Mouse (Mus musculus) lung, adult 2 months (tissue): Measurements from ENCODE around the gene Gm42688. TPM values are rescaled to one million over a fixed set of nuclear protein-coding genes. Genes with fewer than 3 reads are reported as not detected.
"Not testable (repeated sequence)": the region's sequence is repeated elsewhere in the genome, so short reads cannot be mapped to it uniquely, and the experiment has no call there.

ENCODE experiments used
- DNase-seq: peaks from one replicate; pipeline ENCODE4 v3.0.0; 2022
- H3K4me1 ChIP-seq: fragments of 200-500 bp; 2 replicates; pipeline ENCODE4 v1.6.1; 2011; ENCODE audit warnings: low read length; ENCODE audit not compliant: control insufficient read depth, insufficient read depth
- H3K4me3 ChIP-seq: fragments of 200-500 bp; replicated peaks from 2 replicates; pipeline ENCODE3; 2011; ENCODE audit warnings: low read depth, mild to moderate bottlenecking, control low read depth, low read length; ENCODE audit errors: extremely low read depth
- CTCF ChIP-seq: fragments of 200-500 bp; IDR thresholded peaks from 2 replicates; pipeline ENCODE4 v1.5.1; 2011; ENCODE audit warnings: mild to moderate bottlenecking, low read length, control low read depth; ENCODE audit not compliant: insufficient read depth
- POLR2A ChIP-seq: fragments of 200-500 bp; IDR thresholded peaks from 2 replicates; pipeline ENCODE4 v1.6.1; 2011; ENCODE audit warnings: low read depth, mild to moderate bottlenecking, control low read depth, low read length, borderline replicate concordance; ENCODE audit errors: extremely low read depth
- WGBS: fragments of 180-500 bp; shearing (Covaris S2); methylation state at CpG from one replicate; pipeline ENCODE4 v1.1.7; 2018; 5-methylcytosine and 5-hydroxymethylcytosine counted together
- polyA plus RNA-seq: library from polyadenylated mRNA; depleted of rRNA; stranded (reverse); fragments of >200 nt; gene quantifications from 2 replicates; pipeline ENCODE4 v1.2.3, GENCODE M21; 2012; rRNA removed

The Gm42688 gene
- polyA plus RNA-seq, 1 experiment, result 5.5 TPM

- TF ChIP-seq POLR2A, result no peak
- no peak for TF ChIP-seq CTCF
- no peak for DNase-seq
- 53% methylated on average over 8 of the region's 8 CpGs for WGBS
These were observed 50.3 kb downstream of the Gm42688 start for GRCm38 (mm10) chr6:83151721-83152120.

GRCm38 (mm10) chr6:83153038-83153437 is 51.6 kb downstream of the Gm42688 start:
- Histone ChIP-seq H3K4me1 (no peaks in the 10 kb centered on the region), H3K4me3 (no peak overlapping the region)
- no peak for TF ChIP-seq POLR2A
- DNase-seq, result no peak
- WGBS, result 85% methylated on average over 12 of the region's 12 CpGs

More at GRCm38 (mm10) chr6:83151721-83152120, 50.3 kb downstream of the Gm42688 start:
- Histone ChIP-seq H3K4me3 (no peak overlapping the region), H3K4me1 (no peaks in the 10 kb centered on the region)

- H3K4me1 ChIP-seq, result no peaks in the 10 kb centered on the region
- no peak for DNase-seq
- WGBS, result 64% methylated on average over 5 of the region's 5 CpGs
- H3K4me3 ChIP-seq, result no peak overlapping the region
- TF ChIP-seq POLR2A (no peak), CTCF (no peak)
These were observed 52.1 kb downstream of the Gm42688 start for GRCm38 (mm10) chr6:83153485-83153884.

GRCm38 (mm10) chr6:83155552-83156238 is 54.3 kb downstream of the Gm42688 start:
- Histone ChIP-seq H3K4me1 (no peaks in the 10 kb centered on the region), H3K4me3 (peak overlapping the region; percentile 54)
- TF ChIP-seq CTCF (no peak), POLR2A (no peak)
- 8% methylated on average over 23 of the region's 23 CpGs for WGBS
- DNase-seq, result no peak

- Histone ChIP-seq H3K4me3 (peak within 1 kb of the TSS; percentile 54), H3K4me1 (no peaks in the 10 kb centered on the region)
- peak; percentile 54 for DNase-seq
- 1% methylated on average over 32 of the region's 32 CpGs for WGBS
- TF ChIP-seq POLR2A (no peak), CTCF (no peak)
These were observed 54.9 kb downstream of the Gm42688 start, which contains the start of the genes Wdr54 and 1700003E16Rik for GRCm38 (mm10) chr6:83156259-83156684. Gene Wdr54 (minus strand): TSS chr6:83156397. Gene 1700003E16Rik (plus strand): TSS chr6:83156404.

GRCm38 (mm10) chr6:83159456-83159855 is 58.0 kb downstream of the Gm42688 start:
- not testable (repeated sequence) for H3K4me1 ChIP-seq, H3K4me3 ChIP-seq, DNase-seq
- WGBS, result 14% methylated on average over 3 of the region's 3 CpGs

Other genes starting within 250 kb of the Gm42688 start
- 15.3 and 18.3 TPM in 2 replicates for gene Sema4f, start 161.8 kb upstream of the Gm42688 start, polyA plus RNA-seq
- gene M1ap, start 154.7 kb upstream of the Gm42688 start, polyA plus RNA-seq, result 2.3 and 3.5 TPM in 2 replicates
- gene Dok1, start 68.1 kb upstream of the Gm42688 start, polyA plus RNA-seq, result 12.6 and 15.1 TPM in 2 replicates
- gene Loxl3, start 67.4 kb upstream of the Gm42688 start, polyA plus RNA-seq, result 6.7 and 8.5 TPM in 2 replicates
- 389 and 538 TPM in 2 replicates for gene Aup1, start 47.1 kb upstream of the Gm42688 start, polyA plus RNA-seq
- 47.7 and 49.3 TPM in 2 replicates for gene Htra2, start 46.3 kb upstream of the Gm42688 start, polyA plus RNA-seq
- 3.6 and 4.3 TPM in 2 replicates for gene Dqx1, start 43.8 kb upstream of the Gm42688 start, polyA plus RNA-seq
- 0.09 and 0.22 TPM in 2 replicates for gene Tlx2, start 31.3 kb upstream of the Gm42688 start, polyA plus RNA-seq
- 11.0 and 18.5 TPM in 2 replicates for gene Pcgf1, start 23.7 kb upstream of the Gm42688 start, polyA plus RNA-seq
- gene Lbx2, start 15.2 kb upstream of the Gm42688 start, polyA plus RNA-seq, result 4.6 and 9.7 TPM in 2 replicates
- 10.2 TPM in 2 replicates for gene Ccdc142, start within 50 bp of the Gm42688 start, polyA plus RNA-seq
- 60.3 and 68.7 TPM in 2 replicates for gene Mrpl53, start 7.4 kb downstream of the Gm42688 start, polyA plus RNA-seq
- 40.6 and 44.1 TPM in 2 replicates for gene Mogs, start 13.9 kb downstream of the Gm42688 start, polyA plus RNA-seq
- gene Wbp1, start 19.9 kb downstream of the Gm42688 start, polyA plus RNA-seq, result 174 and 211 TPM in 2 replicates
- gene Ino80b, start 23.8 kb downstream of the Gm42688 start, polyA plus RNA-seq, result 37.0 and 63.4 TPM in 2 replicates
- 110 and 116 TPM in 2 replicates for gene Rtkn, start 33.8 kb downstream of the Gm42688 start, polyA plus RNA-seq
- 5.3 and 6.9 TPM in 2 replicates for gene Wdr54, start 54.8 kb downstream of the Gm42688 start, polyA plus RNA-seq
- gene 1700003E16Rik, start 54.8 kb downstream of the Gm42688 start, polyA plus RNA-seq, result 4.6 and 5.5 TPM in 2 replicates
- gene Dctn1, start 64.3 kb downstream of the Gm42688 start, polyA plus RNA-seq, result 146 and 155 TPM in 2 replicates
- 56.7 and 62.3 TPM in 2 replicates for gene Slc4a5, start 118.2 kb downstream of the Gm42688 start, polyA plus RNA-seq
- 1.3 and 2.6 TPM in 2 replicates for gene Mthfd2, start 224.3 kb downstream of the Gm42688 start, polyA plus RNA-seq
- 39.1 and 41.3 TPM in 2 replicates for gene Mob1a, start 224.4 kb downstream of the Gm42688 start, polyA plus RNA-seq
- gene Bola3, start 247.5 kb downstream of the Gm42688 start, polyA plus RNA-seq, result 7.5 and 12.5 TPM in 2 replicates